Mouse (Mus musculus) urinary bladder, postnatal 4 days (tissue): Measurements from ENCODE around the gene Clps.
"Not testable (repeated sequence)": the region's sequence is repeated elsewhere in the genome, so short reads cannot be mapped to it uniquely, and the experiment has no call there.

Experiments used
- DNase-seq, 2 experiments: peaks; one replicate each; pipeline ENCODE4 v3.0.0; 2021 to 2022; ENCODE audit warnings: low spot score in 2 of 2

Clps gene

GRCm38 (mm10) chr17:28560598-28560997 is at the start of gene Clps:
Gene Clps (minus strand): TSS chr17:28560766.
- no peak for DNase-seq

GRCm38 (mm10) chr17:28609543-28609942 is 49.0 kb upstream of the Clps start:
- no peak for DNase-seq

GRCm38 (mm10) chr17:28601557-28602250 is 41.1 kb upstream of the Clps start:
- DNase-seq: no peak

- no peak for DNase-seq
Measured at GRCm38 (mm10) chr17:28600780-28601179, 40.2 kb upstream of the Clps start.

- no peak for DNase-seq
Measured at GRCm38 (mm10) chr17:28593965-28594364, 33.4 kb upstream of the Clps start.

GRCm38 (mm10) chr17:28592998-28593397 is 32.4 kb upstream of the Clps start:
- peak; percentile 58 to 81 for DNase-seq

- DNase-seq: no peak
Measured at GRCm38 (mm10) chr17:28591476-28591875, 30.9 kb upstream of the Clps start.

- no peak for DNase-seq
Measured at GRCm38 (mm10) chr17:28590596-28590995, 30.0 kb upstream of the Clps start.

GRCm38 (mm10) chr17:28588591-28588990 is 28.0 kb upstream of the Clps start:
- no peak for DNase-seq

- no peak for DNase-seq
Measured at GRCm38 (mm10) chr17:28586509-28586908, 25.9 kb upstream of the Clps start.

GRCm38 (mm10) chr17:28581056-28581455 is 20.5 kb upstream of the Clps start:
- DNase-seq: no peak

- DNase-seq: peak; percentile 38 to 75
Measured at GRCm38 (mm10) chr17:28580396-28580795, 19.8 kb upstream of the Clps start.

GRCm38 (mm10) chr17:28575244-28576125 is 14.9 kb upstream of the Clps start, which contains the start of gene Lhfpl5:
Gene Lhfpl5 (plus strand): TSS chr17:28575641.
- DNase-seq: peak in 1 of 2 experiments; percentile 64

- DNase-seq: no peak
Measured at GRCm38 (mm10) chr17:28572941-28573340, 12.4 kb upstream of the Clps start.

GRCm38 (mm10) chr17:28572521-28572920 is 12.0 kb upstream of the Clps start:
- DNase-seq: no peak

- DNase-seq: no peak
Measured at GRCm38 (mm10) chr17:28571868-28572267, 11.3 kb upstream of the Clps start.

- DNase-seq: no peak
Measured at GRCm38 (mm10) chr17:28567541-28567940, 7.0 kb upstream of the Clps start.

- no peak for DNase-seq
Measured at GRCm38 (mm10) chr17:28565181-28565580, 4.6 kb upstream of the Clps start.

- no peak for DNase-seq
Measured at GRCm38 (mm10) chr17:28561613-28562012, 1.0 kb upstream of the Clps start.

- DNase-seq: no peak
Measured at GRCm38 (mm10) chr17:28557772-28558171, 2.8 kb downstream of the Clps start.

GRCm38 (mm10) chr17:28556635-28557396 is 3.8 kb downstream of the Clps start:
- DNase-seq: no peak

- not testable (repeated sequence) for DNase-seq
Measured at GRCm38 (mm10) chr17:28554021-28554420, 6.5 kb downstream of the Clps start.
